Comparison of ENCODE assay signal across 28 mouse cellular contexts in genomic region chr4:148177716-148178115, GRCm38 (mm10). TPM values are rescaled to one million over a fixed set of nuclear protein-coding genes. Genes with fewer than 3 reads are reported as not detected.
"Had no signal": no experiment of that assay in that cellular context is flagged by ENCODE, and none has a peak within 500 bp of the region (broad histone marks: within the 10 kb centered on the region; RNA-seq: fewer than 3 reads in every experiment).

No protein-coding gene starts in this region.

- H3K4me3 ChIP-seq: gastrocnemius, adult 2 months; heart, adult 2 months; heart, embryonic 13.5 days; heart, embryonic 15.5 days; hindbrain, embryonic 15.5 days; kidney, embryonic 15.5 days; limb, embryonic 13.5 days; limb, embryonic 15.5 days; liver, embryonic 12.5 days had no signal

- H3K4me2 ChIP-seq: heart, embryonic 11.5 days; heart, embryonic 13.5 days; heart, embryonic 15.5 days; hindbrain, embryonic 15.5 days; kidney, embryonic 15.5 days; limb, embryonic 13.5 days; limb, embryonic 15.5 days; liver, embryonic 12.5 days had no signal

- DNase-seq: gastrocnemius, adult 2 months; gastrocnemius, postnatal 10 days; gastrocnemius, postnatal 36 days; heart, adult 11 months; heart, adult 2 months; heart, postnatal 14 days; heart, postnatal 36 days; kidney, adult 11 months; kidney, adult 2 months; kidney, adult 9 months; kidney, postnatal 14 days; kidney, postnatal 36 days; layer of hippocampus, adult 9-11 months; layer of hippocampus, postnatal 36 days; left cerebral cortex, postnatal 4 days had no signal

- H3K36me3 ChIP-seq: heart, embryonic 13.5 days; heart, embryonic 15.5 days; hindbrain, embryonic 15.5 days; kidney, embryonic 15.5 days; limb, embryonic 13.5 days; limb, embryonic 15.5 days; liver, embryonic 12.5 days had no signal

- H3K9ac ChIP-seq: heart, embryonic 13.5 days; heart, embryonic 15.5 days; hindbrain, embryonic 15.5 days; kidney, embryonic 15.5 days; limb, embryonic 13.5 days; limb, embryonic 15.5 days; liver, embryonic 12.5 days; liver, embryonic 14.5 days had no signal

- H3K4me1 ChIP-seq: heart, embryonic 13.5 days; heart, embryonic 15.5 days had no signal

- H3K27me3 ChIP-seq: hindbrain, embryonic 15.5 days had no signal

- H3K9me3 ChIP-seq: heart, embryonic 13.5 days; heart, embryonic 15.5 days; hindbrain, embryonic 15.5 days; kidney, embryonic 15.5 days; limb, embryonic 13.5 days; limb, embryonic 15.5 days; liver, embryonic 12.5 days had no signal

- ATAC-seq: intestine, embryonic 16.5 days; liver, embryonic 12.5 days had no signal

- H3K27ac ChIP-seq: gastrocnemius, adult 2 months; heart, adult 2 months; heart, embryonic 13.5 days; heart, embryonic 15.5 days; hindbrain, embryonic 15.5 days; kidney, embryonic 15.5 days; kidney, postnatal 0 days; limb, embryonic 13.5 days; limb, embryonic 15.5 days; liver, embryonic 12.5 days; liver, embryonic 14.5 days had no signal

RNA-seq across cellular contexts. Expression of gene Fbxo2, which starts 17.3 kb away (rescaled TPM):
- total RNA-seq: gastrocnemius, postnatal 36 days; heart, postnatal 14 days; hematopoietic stem cell, adult 5-6 weeks had no signal

RNA-seq across cellular contexts. Expression of gene Draxin, which starts 47.2 kb away (rescaled TPM):
- total RNA-seq: hematopoietic stem cell, adult 5-6 weeks; liver, adult 2 months had no signal
- polyA plus RNA-seq: heart, embryonic 15.5 days; liver, adult 2 months had no signal
